Mouse (Mus musculus) heart, postnatal 0 days (tissue): ENCODE measurements around the gene Pla2g10.

Source experiments
- CTCF ChIP-seq: IDR thresholded peaks from 2 replicates; pipeline ENCODE4 v1.5.1; 2016; ENCODE audit warnings: antibody characterized with exemption, control low read depth, low read depth
- EP300 ChIP-seq: IDR thresholded peaks from 2 replicates; pipeline ENCODE4 v1.6.1; 2016; ENCODE audit warnings: antibody characterized with exemption, low read depth

- TF ChIP-seq CTCF (no peak), EP300 (no peak)
Observed at GRCm38 (mm10) chr16:13747708-13748107, 16.9 kb upstream of the Pla2g10 start.
